Mouse (Mus musculus) forebrain, embryonic 11.5 days (tissue): ENCODE data around the gene Vldlr. TPM values are rescaled to one million over a fixed set of nuclear protein-coding genes. Genes with fewer than 3 reads are reported as not detected.

ENCODE experiments used
- ATAC-seq: fragments of 200-750 bp; cut with Nextera tagmentation; replicated peaks from 2 replicates; pipeline ENCODE4 v1.8.0; 2017; ENCODE audit warnings: moderate TSS enrichment; ENCODE audit not compliant: low FRiP score
- DNase-seq: peaks from one replicate; pipeline ENCODE4 v3.0.0-alpha.2; 2017; ENCODE audit warnings: low spot score
- H3K27ac ChIP-seq: fragments of 300-500 bp; sonication (generic); 2 replicates; pipeline ENCODE4 v1.5.1; 2014; ENCODE audit warnings: low read depth, low read length
- H3K27me3 ChIP-seq: fragments of 300-500 bp; sonication (generic); 2 replicates; pipeline ENCODE4 v1.6.1; 2014; ENCODE audit warnings: mild to moderate bottlenecking, low read length, mixed read lengths; ENCODE audit not compliant: control insufficient read depth, insufficient read depth
- H3K36me3 ChIP-seq: fragments of 300-500 bp; sonication (generic); 2 replicates; pipeline ENCODE4 v1.6.1; 2014; ENCODE audit warnings: mild to moderate bottlenecking, low read length, moderate library complexity, mixed read lengths; ENCODE audit not compliant: control insufficient read depth, insufficient read depth
- H3K4me1 ChIP-seq: fragments of 300-500 bp; sonication (generic); replicated peaks from 2 replicates; pipeline ENCODE4 v1.6.1; 2014; ENCODE audit warnings: low read length, mixed read lengths; ENCODE audit not compliant: control insufficient read depth, insufficient read depth
- H3K4me2 ChIP-seq: fragments of 300-500 bp; sonication (generic); 2 replicates; pipeline ENCODE4 v1.6.1; 2014; ENCODE audit warnings: low read depth, mild to moderate bottlenecking, low read length, moderate library complexity, mixed read lengths; ENCODE audit not compliant: severe bottlenecking
- H3K4me3 ChIP-seq: fragments of 300-500 bp; sonication (generic); 2 replicates; pipeline ENCODE4 v1.5.1; 2014; ENCODE audit warnings: low read depth, low read length
- H3K9ac ChIP-seq: fragments of 300-500 bp; sonication (generic); 2 replicates; pipeline ENCODE4 v1.6.1; 2014; ENCODE audit warnings: low read length
- H3K9me3 ChIP-seq: fragments of 300-500 bp; sonication (generic); 2 replicates; pipeline ENCODE4 v1.6.1; 2016; ENCODE audit warnings: low read length, mixed read lengths; ENCODE audit not compliant: control insufficient read depth
- WGBS: fragments of 180-500 bp; shearing (Covaris S2); extraction: QIAGEN DNeasy Blood & Tissue Kit; methylation state at CpG from one replicate; pipeline ENCODE4 v1.1.7; 2014; 5-methylcytosine and 5-hydroxymethylcytosine counted together
- polyA plus RNA-seq: library from polyadenylated mRNA; unstranded; fragments of >200 nt; fragmentation: Nextera tagmentation; extraction: Ambion mirVana; gene quantifications from 2 replicates; pipeline ENCODE4 v1.2.1, GENCODE M21; 2014

The Vldlr gene
- 10.6 and 12.9 TPM in 2 replicates for polyA plus RNA-seq

DNA sequence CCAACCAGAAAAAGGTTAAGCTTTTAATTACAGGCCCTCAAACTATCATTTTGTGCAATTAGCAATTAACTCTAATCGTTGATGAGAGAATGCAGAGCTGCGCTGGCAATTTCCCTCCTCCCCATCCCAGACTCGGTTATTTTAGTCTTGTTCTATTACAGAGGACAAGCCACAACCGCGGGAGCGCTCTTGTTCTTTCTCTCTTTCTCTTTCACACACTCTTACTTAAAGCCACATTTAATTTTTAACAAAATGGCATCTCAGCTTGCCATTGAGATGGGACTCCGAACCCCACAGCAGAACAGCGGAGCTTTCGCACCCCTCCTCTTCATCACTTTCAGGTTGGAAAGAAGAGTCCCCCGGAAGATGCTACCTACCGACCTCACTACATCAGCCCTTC is at the start of gene Vldlr:
TSS of gene Vldlr (plus strand) at position 167 of the 400 bp plus-strand sequence.
- WGBS = under 1% methylated on average over 11 of the region's 11 CpGs
- peaks cover 7% of the 10 kb centered on the region; the same call in 1 of the 2 replicates for H3K27me3 ChIP-seq
- H3K36me3 ChIP-seq = no peaks in the 10 kb centered on the region
- H3K4me3 ChIP-seq = peak within 1 kb of the TSS; percentile 69
- peak within 1 kb of the TSS; percentile 94 for H3K4me2 ChIP-seq
- H3K27ac ChIP-seq = peak within 1 kb of the TSS; percentile 46
- no peak for DNase-seq
- H3K4me1 ChIP-seq = peaks cover 9% of the 10 kb centered on the region; the same call in 1 of the 2 replicates
- ATAC-seq = no peak
- H3K9ac ChIP-seq = peak within 1 kb of the TSS; percentile 73
- H3K9me3 ChIP-seq = no peaks in the 10 kb centered on the region

DNA sequence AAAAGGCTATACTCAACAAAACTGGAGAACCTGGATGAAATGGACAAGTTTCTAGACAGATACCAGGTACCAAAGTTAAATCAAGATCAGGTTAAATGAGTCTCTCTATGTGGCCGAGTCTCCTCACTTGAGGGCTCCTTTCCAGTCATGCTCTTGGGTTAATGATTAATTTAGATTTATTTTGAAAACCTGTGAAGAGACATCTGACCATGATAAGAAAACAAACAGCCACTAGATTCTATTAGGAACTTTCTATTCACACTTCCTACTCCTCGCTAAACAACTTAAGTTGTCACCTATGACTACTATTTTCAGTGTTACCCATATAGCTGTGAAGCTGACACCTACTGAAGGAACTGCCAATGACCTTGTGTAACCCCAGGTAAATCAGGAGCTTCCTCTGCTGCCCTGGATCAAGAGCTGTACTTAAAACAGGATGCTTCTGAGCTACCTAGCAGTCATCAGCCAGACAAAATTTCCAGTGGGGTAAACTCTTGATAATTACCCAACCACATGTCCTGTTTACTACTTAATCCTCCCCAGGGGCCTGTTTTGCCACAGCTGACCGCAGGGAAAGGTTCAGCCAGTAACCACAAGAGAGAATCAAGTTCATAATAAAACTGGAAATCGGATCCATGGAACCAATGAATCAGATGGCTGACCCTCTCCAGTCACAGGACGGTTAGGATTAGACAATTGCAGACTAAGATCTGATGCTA is 48.5 kb upstream of the Vldlr start:
- H3K27me3 ChIP-seq = no peaks in the 10 kb centered on the region
- H3K36me3 ChIP-seq = no peaks in the 10 kb centered on the region
- H3K9ac ChIP-seq = no peak overlapping the region
- H3K4me2 ChIP-seq = no peak overlapping the region
- ATAC-seq (no peak), DNase-seq (no peak)
- H3K4me3 ChIP-seq = no peak overlapping the region
- no peaks in the 10 kb centered on the region for H3K9me3 ChIP-seq
- H3K4me1 ChIP-seq = no peaks in the 10 kb centered on the region
- H3K27ac ChIP-seq = no peak overlapping the region
- WGBS = 83% methylated on average over 5 of the region's 5 CpGs

DNA sequence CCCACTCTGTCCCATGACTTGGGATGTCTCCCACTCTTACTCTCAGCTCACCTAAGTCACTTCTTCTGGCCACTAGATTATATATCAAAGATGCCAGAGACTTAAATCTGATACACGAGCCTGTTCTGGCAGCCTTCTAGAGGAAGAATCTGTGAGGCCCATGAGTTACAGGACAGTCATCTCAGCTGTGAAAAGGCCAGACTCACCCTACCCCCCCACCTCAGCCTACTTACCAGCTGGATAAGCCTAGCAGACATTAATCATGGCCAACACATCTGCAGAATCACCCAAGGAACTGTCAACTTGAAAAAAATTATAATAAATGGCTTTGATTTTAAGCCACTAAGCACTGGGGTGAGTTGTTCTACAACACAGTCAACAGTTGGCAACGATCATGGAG is 42.4 kb upstream of the Vldlr start:
- no peaks in the 10 kb centered on the region for H3K4me1 ChIP-seq
- no peak overlapping the region for H3K9ac ChIP-seq
- WGBS = 80% methylated on average over 2 of the region's 2 CpGs
- H3K9me3 ChIP-seq = no peaks in the 10 kb centered on the region
- H3K4me3 ChIP-seq = no peak overlapping the region
- H3K36me3 ChIP-seq = no peaks in the 10 kb centered on the region
- H3K27ac ChIP-seq = no peak overlapping the region
- no peak overlapping the region for H3K4me2 ChIP-seq
- H3K27me3 ChIP-seq = no peaks in the 10 kb centered on the region
- no peak for DNase-seq
- ATAC-seq = no peak

DNA sequence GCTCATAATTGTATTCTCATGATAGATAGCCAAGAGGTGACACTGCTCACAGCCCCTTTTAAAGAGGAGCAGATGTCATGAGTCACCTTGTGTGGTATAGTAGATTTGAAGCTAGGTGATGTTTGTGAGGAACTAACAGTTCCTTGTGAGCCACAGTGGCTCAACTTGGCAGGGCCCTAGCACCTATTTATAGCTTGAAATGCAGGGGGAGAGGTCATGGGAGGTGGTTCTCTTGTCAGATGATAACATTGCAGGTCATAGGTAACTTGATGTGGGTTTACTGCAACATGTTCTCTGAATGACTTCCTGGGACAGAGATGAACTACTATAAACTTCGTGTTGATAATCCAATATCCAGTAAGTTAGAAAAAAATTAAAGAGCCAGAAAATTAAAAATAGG is 40.7 kb upstream of the Vldlr start:
- no peak overlapping the region for H3K27ac ChIP-seq
- 93% methylated on average over 1 of the region's 1 CpGs for WGBS
- H3K4me2 ChIP-seq = no peak overlapping the region
- H3K9me3 ChIP-seq = no peaks in the 10 kb centered on the region
- H3K4me1 ChIP-seq = no peaks in the 10 kb centered on the region
- no peak for ATAC-seq
- no peaks in the 10 kb centered on the region for H3K27me3 ChIP-seq
- no peaks in the 10 kb centered on the region for H3K36me3 ChIP-seq
- H3K4me3 ChIP-seq = no peak overlapping the region
- H3K9ac ChIP-seq = no peak overlapping the region
- DNase-seq = no peak

- H3K9ac ChIP-seq = no peak overlapping the region
- no peaks in the 10 kb centered on the region for H3K27me3 ChIP-seq
- H3K27ac ChIP-seq = no peak overlapping the region
- DNase-seq = no peak
- H3K4me1 ChIP-seq = no peaks in the 10 kb centered on the region
- no peak overlapping the region for H3K4me2 ChIP-seq
- H3K36me3 ChIP-seq = no peaks in the 10 kb centered on the region
- no peak overlapping the region for H3K4me3 ChIP-seq
- ATAC-seq = no peak
- H3K9me3 ChIP-seq = no peaks in the 10 kb centered on the region
- 90% methylated on average over 4 of the region's 4 CpGs for WGBS
Measured at GRCm38 (mm10) chr19:27176558-27176957, 39.7 kb upstream of the Vldlr start.

DNA sequence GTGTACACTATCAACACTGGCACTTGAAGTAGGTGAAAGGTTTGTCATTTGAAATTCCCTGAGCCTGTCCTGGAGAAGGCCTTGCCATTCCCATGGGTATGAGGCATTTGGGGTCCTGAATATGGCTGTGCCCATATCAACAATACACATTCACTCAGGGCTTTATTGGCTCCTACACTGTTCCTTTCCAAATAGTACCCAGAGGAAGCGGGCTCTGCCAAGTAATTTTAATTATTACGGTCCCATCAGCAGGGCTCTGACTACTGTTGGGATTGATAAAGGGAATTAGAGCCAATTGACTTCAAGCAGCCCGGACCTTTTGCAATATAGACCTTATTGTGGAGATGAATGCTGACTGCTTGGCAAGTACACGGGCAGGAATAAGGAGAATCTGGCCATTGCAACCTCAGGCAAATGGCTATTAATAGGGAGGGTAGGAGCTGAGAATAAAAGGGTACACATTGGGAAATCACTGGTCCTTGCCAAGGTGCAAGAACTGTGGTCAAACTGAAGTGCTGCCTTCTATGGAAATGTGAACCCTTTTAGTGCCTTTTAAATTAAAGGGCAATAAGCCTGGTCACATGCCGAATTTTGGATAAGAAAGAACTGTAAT is 38.0 kb upstream of the Vldlr start:
- no peak for ATAC-seq
- H3K9ac ChIP-seq = no peak overlapping the region
- 85% methylated on average over 5 of the region's 5 CpGs for WGBS
- H3K4me3 ChIP-seq = no peak overlapping the region
- no peak overlapping the region for H3K4me2 ChIP-seq
- no peaks in the 10 kb centered on the region for H3K9me3 ChIP-seq
- no peak for DNase-seq
- H3K4me1 ChIP-seq = no peaks in the 10 kb centered on the region
- H3K27ac ChIP-seq = no peak overlapping the region
- H3K36me3 ChIP-seq = no peaks in the 10 kb centered on the region
- no peaks in the 10 kb centered on the region for H3K27me3 ChIP-seq

DNA sequence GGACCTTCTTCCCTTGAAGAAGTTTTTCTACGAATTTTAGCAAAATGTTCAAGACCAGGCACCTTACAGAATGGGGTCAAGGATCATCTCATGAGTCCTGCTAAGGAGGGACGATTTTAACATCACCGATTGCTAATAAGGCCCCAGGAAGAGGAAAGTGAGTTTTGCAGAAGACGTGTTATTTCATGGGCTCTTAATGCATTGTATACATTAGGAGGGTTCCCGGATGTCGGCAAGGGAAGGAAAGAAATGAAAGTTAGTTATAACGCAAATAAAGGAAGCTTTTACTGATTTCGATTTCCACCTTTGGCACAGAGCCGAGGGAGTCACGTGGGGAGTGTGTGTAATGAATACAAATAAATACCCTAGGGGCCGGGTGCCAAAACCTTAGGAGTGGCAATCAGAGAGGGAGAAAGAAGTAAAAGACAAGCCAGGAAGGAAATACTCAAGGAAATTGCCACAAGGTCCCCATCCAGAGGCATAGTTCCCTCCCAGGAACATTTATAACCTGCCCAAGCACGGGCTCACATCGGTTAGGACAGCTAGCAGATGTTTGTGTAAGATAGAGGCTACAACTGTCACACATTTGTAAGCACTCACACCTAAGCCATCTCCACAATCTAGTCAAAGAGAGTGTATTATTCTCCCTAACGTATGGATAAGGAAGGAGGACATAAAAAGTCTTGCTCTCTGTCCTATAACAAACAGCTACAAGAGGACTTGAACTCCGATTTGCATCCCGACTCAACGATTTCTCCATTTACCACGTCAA is 35.7 kb upstream of the Vldlr start:
- Histone ChIP-seq H3K4me3 (no peak overlapping the region), H3K4me1 (no peaks in the 10 kb centered on the region), H3K9ac (no peak overlapping the region), H3K9me3 (no peaks in the 10 kb centered on the region), H3K27me3 (no peaks in the 10 kb centered on the region), H3K27ac (no peak overlapping the region), H3K4me2 (no peak overlapping the region), H3K36me3 (no peaks in the 10 kb centered on the region)
- no peak for DNase-seq
- 87% methylated on average over 18 of the region's 18 CpGs for WGBS
- no peak for ATAC-seq

GRCm38 (mm10) chr19:27183511-27183910 is 32.8 kb upstream of the Vldlr start:
- no peak overlapping the region for H3K4me2 ChIP-seq
- no peaks in the 10 kb centered on the region for H3K27me3 ChIP-seq
- no peak overlapping the region for H3K27ac ChIP-seq
- H3K4me3 ChIP-seq = no peak overlapping the region
- H3K4me1 ChIP-seq = no peaks in the 10 kb centered on the region
- no peak overlapping the region for H3K9ac ChIP-seq
- H3K9me3 ChIP-seq = no peaks in the 10 kb centered on the region
- 87% methylated on average over 7 of the region's 7 CpGs for WGBS
- H3K36me3 ChIP-seq = no peaks in the 10 kb centered on the region
- DNase-seq (no peak), ATAC-seq (no peak)
